Mouse (Mus musculus): ENCODE measurements around the gene Krtap15.
A peak's percentile ranks its signal among the peaks of the same experiment; 100 is the strongest.

The Krtap15 gene

GRCm38 (mm10) chr16:88820066-88820465 is at the start of gene Krtap15:
Gene Krtap15, plus strand, starts transcription at chr16:88820215.
- DNase-seq: no peak

GRCm38 (mm10) chr16:88774106-88774505 is 45.9 kb upstream of the Krtap15 start, which contains the start of gene 2310057N15Rik:
Gene 2310057N15Rik, minus strand, starts transcription at chr16:88774206.
- no peak for DNase-seq

GRCm38 (mm10) chr16:88777596-88777995 is 42.4 kb upstream of the Krtap15 start, which contains the start of gene Gm5965:
Gene Gm5965, plus strand, starts transcription at chr16:88777896.
- no peak for DNase-seq

GRCm38 (mm10) chr16:88786786-88787185 is 33.2 kb upstream of the Krtap15 start:
- no peak for DNase-seq

- no peak for DNase-seq
These were observed 8.2 kb upstream of the Krtap15 start, which contains the start of gene Gm20741 for GRCm38 (mm10) chr16:88811827-88812226. Gene Gm20741, minus strand, starts transcription at chr16:88812220.

- DNase-seq: peak; percentile 34
These were observed 3.7 kb downstream of the Krtap15 start for GRCm38 (mm10) chr16:88823736-88824135.

GRCm38 (mm10) chr16:88826095-88826652 is 6.2 kb downstream of the Krtap15 start, which contains the start of gene Krtap14:
Gene Krtap14, minus strand, starts transcription at chr16:88826145.
- DNase-seq: no peak

GRCm38 (mm10) chr16:88826978-88827377 is 7.0 kb downstream of the Krtap15 start:
- no peak for DNase-seq

- peak; percentile 3 for DNase-seq
These were observed 27.3 kb downstream of the Krtap15 start for GRCm38 (mm10) chr16:88847363-88847762.

- no peak for DNase-seq
These were observed 28.5 kb downstream of the Krtap15 start for GRCm38 (mm10) chr16:88848558-88848957.

- peak; percentile 23 for DNase-seq
These were observed 31.4 kb downstream of the Krtap15 start for GRCm38 (mm10) chr16:88851450-88851849.

- no peak for DNase-seq
These were observed 44.9 kb downstream of the Krtap15 start for GRCm38 (mm10) chr16:88864887-88865407.

- DNase-seq: no peak
These were observed 49.3 kb downstream of the Krtap15 start, which contains the start of gene Krtap19-1 for GRCm38 (mm10) chr16:88869311-88869710. Gene Krtap19-1, minus strand, starts transcription at chr16:88869411.

- no peak for DNase-seq
These were observed 54.2 kb downstream of the Krtap15 start, which contains the start of gene Krtap19-2 for GRCm38 (mm10) chr16:88874169-88874568. Gene Krtap19-2, minus strand, starts transcription at chr16:88874269.

GRCm38 (mm10) chr16:88877938-88878337 is 57.9 kb downstream of the Krtap15 start, which contains the start of gene Krtap19-3:
Gene Krtap19-3, minus strand, starts transcription at chr16:88878038.
- DNase-seq: no peak
